Mouse (Mus musculus) forebrain, embryonic 12.5 days (tissue): ENCODE measurements at regions not wholly inside any gene's neighbourhood (a gene's known extent, or its start where the extent isn't known, plus 50 kb on each side); places are given as distances from the start of the nearest gene placed in this dataset.
"Not testable (repeated sequence)": the region's sequence is repeated elsewhere in the genome, so short reads cannot be mapped to it uniquely, and the experiment has no call there.

ENCODE experiments used
- ATAC-seq: fragments of 200-750 bp; cut with Nextera tagmentation; 2 replicates; pipeline ENCODE4 v1.8.0; 2017; ENCODE audit warnings: moderate TSS enrichment; ENCODE audit not compliant: low FRiP score
- H3K27ac ChIP-seq: fragments of 300-500 bp; sonication (generic); 2 replicates; pipeline ENCODE4 v1.5.1; 2016; ENCODE audit warnings: mild to moderate bottlenecking
- H3K27me3 ChIP-seq: fragments of 300-500 bp; sonication (generic); 2 replicates; pipeline ENCODE4 v1.6.1; 2016; ENCODE audit warnings: mild to moderate bottlenecking
- H3K36me3 ChIP-seq: fragments of 300-500 bp; sonication (generic); replicated peaks from 2 replicates; pipeline ENCODE4 v1.6.1; 2016; ENCODE audit warnings: mild to moderate bottlenecking
- H3K4me1 ChIP-seq: fragments of 300-500 bp; sonication (generic); 2 replicates; pipeline ENCODE4 v1.6.1; 2016
- H3K4me2 ChIP-seq: fragments of 300-500 bp; sonication (generic); 2 replicates; pipeline ENCODE4 v1.6.1; 2016; ENCODE audit warnings: mild to moderate bottlenecking, moderate library complexity
- H3K4me3 ChIP-seq: fragments of 300-500 bp; sonication (generic); replicated peaks from 2 replicates; pipeline ENCODE4 v1.5.1; 2016; ENCODE audit warnings: mild to moderate bottlenecking
- H3K9ac ChIP-seq: fragments of 300-500 bp; sonication (generic); 2 replicates; pipeline ENCODE4 v1.6.1; 2016; ENCODE audit warnings: mild to moderate bottlenecking
- H3K9me3 ChIP-seq: fragments of 300-500 bp; sonication (generic); 2 replicates; pipeline ENCODE4 v1.6.1; 2016
- WGBS: fragments of 180-500 bp; shearing (Covaris S2); methylation state at CpG from one replicate; pipeline ENCODE4 v1.1.7; 2016; 5-methylcytosine and 5-hydroxymethylcytosine counted together

GRCm38 (mm10) chr1:95397188-95397587 is 83.8 kb downstream of the Fam174a start:
- H3K9ac ChIP-seq, result no peak overlapping the region
- no peak for ATAC-seq
- no peak overlapping the region for H3K4me2 ChIP-seq
- H3K27ac ChIP-seq, result no peak overlapping the region
- H3K27me3 ChIP-seq, result no peaks in the 10 kb centered on the region
- no peaks in the 10 kb centered on the region for H3K36me3 ChIP-seq
- H3K4me1 ChIP-seq, result no peaks in the 10 kb centered on the region
- no peak overlapping the region for H3K4me3 ChIP-seq
- WGBS, result 41% methylated on average over 4 of the region's 4 CpGs
- no peaks in the 10 kb centered on the region for H3K9me3 ChIP-seq

GRCm38 (mm10) chr1:95399764-95400163 is 86.3 kb downstream of the Fam174a start:
- no peaks in the 10 kb centered on the region for H3K9me3 ChIP-seq
- H3K4me2 ChIP-seq, result no peak overlapping the region
- no peak for ATAC-seq
- WGBS, result 90% methylated on average over 7 of the region's 7 CpGs
- H3K9ac ChIP-seq, result no peak overlapping the region
- H3K27ac ChIP-seq, result no peak overlapping the region
- no peaks in the 10 kb centered on the region for H3K27me3 ChIP-seq
- no peak overlapping the region for H3K4me3 ChIP-seq
- no peaks in the 10 kb centered on the region for H3K36me3 ChIP-seq
- no peaks in the 10 kb centered on the region for H3K4me1 ChIP-seq

- Histone ChIP-seq H3K4me1 (no peaks in the 10 kb centered on the region), H3K27ac (no peak overlapping the region), H3K4me3 (no peak overlapping the region), H3K36me3 (no peaks in the 10 kb centered on the region), H3K9ac (no peak overlapping the region), H3K27me3 (no peaks in the 10 kb centered on the region), H3K4me2 (no peak overlapping the region), H3K9me3 (no peaks in the 10 kb centered on the region)
- no peak for ATAC-seq
- WGBS, result 86% methylated on average over 1 of the region's 1 CpGs
Observed at GRCm38 (mm10) chr1:95422253-95422652, 108.8 kb downstream of the Fam174a start.

GRCm38 (mm10) chr1:95425420-95425819 is 112.0 kb downstream of the Fam174a start:
- Histone ChIP-seq H3K9ac (no peak overlapping the region), H3K27ac (no peak overlapping the region), H3K4me3 (no peak overlapping the region), H3K9me3 (no peaks in the 10 kb centered on the region), H3K4me2 (no peak overlapping the region), H3K36me3 (no peaks in the 10 kb centered on the region), H3K4me1 (no peaks in the 10 kb centered on the region), H3K27me3 (no peaks in the 10 kb centered on the region)
- ATAC-seq, result no peak

- Histone ChIP-seq H3K27me3 (no peaks in the 10 kb centered on the region), H3K9ac (no peak overlapping the region), H3K4me3 (no peak overlapping the region), H3K4me1 (no peaks in the 10 kb centered on the region), H3K4me2 (no peak overlapping the region), H3K9me3 (no peaks in the 10 kb centered on the region), H3K36me3 (no peaks in the 10 kb centered on the region), H3K27ac (no peak overlapping the region)
- ATAC-seq, result no peak
Observed at GRCm38 (mm10) chr1:95437155-95437554, 123.7 kb downstream of the Fam174a start.

GRCm38 (mm10) chr1:95445541-95445940 is 132.1 kb downstream of the Fam174a start:
- WGBS, result 72% methylated on average over 3 of the region's 3 CpGs
- H3K27me3 ChIP-seq, result no peaks in the 10 kb centered on the region
- H3K9ac ChIP-seq, result no peak overlapping the region

GRCm38 (mm10) chr1:95448962-95449558 is 135.6 kb downstream of the Fam174a start:
- no peak overlapping the region for H3K27ac ChIP-seq
- H3K9me3 ChIP-seq, result no peaks in the 10 kb centered on the region
- no peak overlapping the region for H3K4me3 ChIP-seq
- no peaks in the 10 kb centered on the region for H3K36me3 ChIP-seq
- 78% methylated on average over 7 of the region's 7 CpGs for WGBS
- H3K9ac ChIP-seq, result no peak overlapping the region
- no peaks in the 10 kb centered on the region for H3K27me3 ChIP-seq
- ATAC-seq, result no peak
- H3K4me2 ChIP-seq, result no peak overlapping the region
- no peaks in the 10 kb centered on the region for H3K4me1 ChIP-seq

More at GRCm38 (mm10) chr1:95445541-95445940, 132.1 kb downstream of the Fam174a start:
- H3K27ac ChIP-seq, result no peak overlapping the region
- ATAC-seq, result no peak
- H3K4me1 ChIP-seq, result no peaks in the 10 kb centered on the region
- no peak overlapping the region for H3K4me3 ChIP-seq
- no peak overlapping the region for H3K4me2 ChIP-seq
- H3K36me3 ChIP-seq, result no peaks in the 10 kb centered on the region
- H3K9me3 ChIP-seq, result no peaks in the 10 kb centered on the region

- Histone ChIP-seq H3K36me3 (no peaks in the 10 kb centered on the region), H3K27ac (no peak overlapping the region), H3K4me3 (no peak overlapping the region), H3K9me3 (no peaks in the 10 kb centered on the region), H3K4me2 (no peak overlapping the region), H3K9ac (no peak overlapping the region), H3K27me3 (no peaks in the 10 kb centered on the region), H3K4me1 (no peaks in the 10 kb centered on the region)
- ATAC-seq, result no peak
- 89% methylated on average over 4 of the region's 4 CpGs for WGBS
Observed at GRCm38 (mm10) chr1:95450920-95451332, 137.5 kb downstream of the Fam174a start.

- H3K4me3 ChIP-seq, H3K4me2 ChIP-seq, H3K9ac ChIP-seq, H3K9me3 ChIP-seq, H3K36me3 ChIP-seq, H3K27ac ChIP-seq, H3K4me1 ChIP-seq, H3K27me3 ChIP-seq: not testable (repeated sequence)
- peak; percentile 91 for ATAC-seq
- WGBS, result 75% methylated on average over 6 of the region's 6 CpGs
Observed at GRCm38 (mm10) chr1:95451755-95452154, 138.3 kb downstream of the Fam174a start.

GRCm38 (mm10) chr1:95454246-95454645 is 140.8 kb downstream of the Fam174a start:
- H3K4me3 ChIP-seq, result no peak overlapping the region
- H3K4me2 ChIP-seq, result no peak overlapping the region
- H3K27me3 ChIP-seq, result no peaks in the 10 kb centered on the region
- H3K9ac ChIP-seq, result no peak overlapping the region
- no peaks in the 10 kb centered on the region for H3K9me3 ChIP-seq
- no peak for ATAC-seq
- WGBS, result 33% methylated on average over 2 of the region's 2 CpGs
- no peak overlapping the region for H3K27ac ChIP-seq
- H3K36me3 ChIP-seq, result no peaks in the 10 kb centered on the region
- H3K4me1 ChIP-seq, result no peaks in the 10 kb centered on the region

GRCm38 (mm10) chr1:95459355-95459754 is 145.9 kb downstream of the Fam174a start:
- Histone ChIP-seq H3K4me3 (no peak overlapping the region), H3K4me2 (no peak overlapping the region)
- 98% methylated on average over 1 of the region's 1 CpGs for WGBS

GRCm38 (mm10) chr1:95468095-95468494 is 154.7 kb downstream of the Fam174a start:
- ATAC-seq, result no peak
- H3K4me3 ChIP-seq, result no peak overlapping the region
- H3K4me2 ChIP-seq, result no peak overlapping the region
- no peak overlapping the region for H3K27ac ChIP-seq
- no peaks in the 10 kb centered on the region for H3K27me3 ChIP-seq
- no peaks in the 10 kb centered on the region for H3K4me1 ChIP-seq
- no peak overlapping the region for H3K9ac ChIP-seq
- H3K36me3 ChIP-seq, result no peaks in the 10 kb centered on the region
- 63% methylated on average over 2 of the region's 2 CpGs for WGBS
- no peaks in the 10 kb centered on the region for H3K9me3 ChIP-seq

More at GRCm38 (mm10) chr1:95459355-95459754, 145.9 kb downstream of the Fam174a start:
- no peak for ATAC-seq
- Histone ChIP-seq H3K36me3 (no peaks in the 10 kb centered on the region), H3K9ac (no peak overlapping the region), H3K9me3 (no peaks in the 10 kb centered on the region), H3K27ac (no peak overlapping the region), H3K27me3 (no peaks in the 10 kb centered on the region), H3K4me1 (no peaks in the 10 kb centered on the region)

- Histone ChIP-seq H3K4me2 (no peak overlapping the region), H3K27me3 (no peaks in the 10 kb centered on the region), H3K27ac (no peak overlapping the region), H3K4me3 (no peak overlapping the region), H3K4me1 (no peaks in the 10 kb centered on the region), H3K36me3 (no peaks in the 10 kb centered on the region), H3K9me3 (no peaks in the 10 kb centered on the region), H3K9ac (no peak overlapping the region)
- ATAC-seq, result no peak
- 85% methylated on average over 2 of the region's 2 CpGs for WGBS
Observed at GRCm38 (mm10) chr1:95468772-95469171, 155.3 kb downstream of the Fam174a start.
